Mouse (Mus musculus) spleen, postnatal 4 days (tissue): ENCODE data around the gene Pih1d1.
A peak's percentile ranks its signal among the peaks of the same experiment; 100 is the strongest.
"Not testable (repeated sequence)": the region's sequence is repeated elsewhere in the genome, so short reads cannot be mapped to it uniquely, and the experiment has no call there.

Experiments
- DNase-seq, 2 experiments: peaks; one replicate each; pipeline ENCODE4 v3.0.0; 2022; ENCODE audit warnings: low spot score in 2 of 2

Gene Pih1d1

DNA sequence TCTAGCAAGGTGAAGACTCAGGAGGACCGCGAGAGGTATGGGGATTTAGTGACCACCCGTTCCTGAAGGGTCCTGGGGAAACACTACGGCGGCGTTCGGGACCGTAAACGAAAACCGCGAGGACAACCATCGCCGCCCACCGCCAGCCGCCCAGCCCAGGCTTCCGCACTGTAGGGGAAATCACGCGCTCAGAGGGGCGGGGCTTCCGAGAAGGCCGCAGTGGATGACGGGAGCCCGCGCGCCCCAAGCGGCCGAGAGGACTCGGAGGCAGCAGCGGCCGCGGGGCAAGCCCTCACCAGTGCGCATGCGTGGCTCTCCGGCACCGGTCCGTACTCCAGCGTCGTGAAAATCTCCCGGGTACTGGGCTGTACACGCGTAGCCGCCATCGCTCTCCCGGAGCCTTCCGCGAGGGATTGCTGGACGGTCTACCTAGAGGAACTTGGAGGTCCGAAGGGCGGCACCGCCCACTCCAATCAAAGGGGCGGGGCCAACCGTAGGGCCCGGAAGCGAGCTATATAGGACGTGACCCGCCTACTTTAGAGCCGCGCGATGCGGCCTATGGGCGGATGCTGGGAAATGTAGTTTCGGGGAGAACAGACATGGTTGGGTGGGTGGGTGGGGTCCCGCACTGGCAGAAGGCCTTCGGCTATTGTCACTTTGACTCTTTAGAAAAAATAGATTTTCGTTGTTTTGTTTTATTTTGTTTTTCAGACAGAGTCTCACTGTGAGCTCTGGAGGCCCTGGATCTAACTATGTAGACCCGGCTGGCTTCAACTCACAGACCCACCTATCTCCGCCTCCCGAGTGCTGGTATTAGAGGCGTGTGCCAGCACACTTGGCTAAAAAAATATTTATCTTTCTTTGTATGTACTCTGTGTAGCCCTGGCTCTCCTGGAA, at the start of gene Pih1d1, which contains the start of gene Aldh16a1:
Gene Pih1d1 (plus strand): TSS at position 208 of the 897 bp plus-strand sequence.
Gene Aldh16a1 (minus strand): TSS at position 489 of the 897 bp plus-strand sequence.
- peak; percentile 97 to 99 for DNase-seq

DNA sequence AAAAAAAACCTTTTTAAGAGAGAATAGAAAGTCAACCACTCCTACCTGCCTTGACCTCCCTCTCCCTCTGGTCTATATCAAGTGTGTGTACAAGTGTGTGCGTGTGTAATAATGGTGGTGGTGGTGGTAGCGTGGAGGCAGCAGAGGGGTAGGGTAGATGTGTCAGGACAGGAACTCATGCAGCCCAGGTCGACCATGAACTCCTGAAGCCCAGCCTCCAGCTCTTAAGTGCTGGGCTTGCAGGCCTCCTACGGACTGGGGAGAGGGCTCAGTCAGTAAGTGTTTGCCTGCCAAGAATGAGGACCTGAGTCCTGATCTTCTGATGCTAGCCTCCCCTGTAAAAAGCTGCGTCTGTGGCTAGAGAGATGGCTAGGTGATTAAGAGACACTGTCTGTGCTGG, 49.2 kb upstream of the Pih1d1 start:
- no peak for DNase-seq

DNA sequence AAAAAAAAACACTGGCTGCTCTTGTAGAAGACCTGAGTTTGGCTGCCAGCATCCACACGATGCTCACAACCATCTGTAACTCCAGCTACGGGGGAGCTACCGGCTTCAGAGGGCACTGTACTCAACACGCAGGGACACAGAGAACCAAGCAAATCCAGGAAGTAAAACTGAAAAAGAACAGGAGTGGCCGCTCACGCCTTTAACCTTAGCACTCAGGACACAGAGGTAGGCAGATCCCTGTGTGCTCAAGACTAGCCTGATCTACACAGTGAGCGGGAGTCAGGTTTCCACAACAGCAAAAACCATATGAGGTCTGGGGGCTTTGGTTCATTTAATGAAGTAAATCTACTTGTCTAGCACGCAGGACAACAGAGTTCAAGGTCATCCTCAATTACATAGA, 48.6 kb upstream of the Pih1d1 start:
- no peak for DNase-seq

DNA sequence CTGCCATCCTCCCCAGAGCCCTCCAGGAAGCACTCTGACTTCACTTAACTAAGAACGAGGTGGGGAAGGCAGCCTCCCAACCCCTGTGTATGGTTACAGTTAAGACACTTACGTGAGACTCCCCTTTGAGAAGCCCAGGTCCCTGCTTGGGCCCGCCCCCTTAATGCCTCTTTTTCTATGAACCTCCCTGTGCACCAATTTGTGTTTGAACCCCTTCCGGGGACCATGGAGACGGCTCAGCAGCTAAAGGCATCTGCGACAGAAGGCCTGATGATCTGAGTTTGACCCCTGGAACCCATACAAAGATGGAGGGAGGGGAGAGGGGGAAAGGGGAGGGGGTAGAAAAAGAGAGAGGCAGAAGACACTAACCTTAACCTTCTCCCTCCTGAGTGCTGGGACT, 47.7 kb upstream of the Pih1d1 start:
- no peak for DNase-seq

DNA sequence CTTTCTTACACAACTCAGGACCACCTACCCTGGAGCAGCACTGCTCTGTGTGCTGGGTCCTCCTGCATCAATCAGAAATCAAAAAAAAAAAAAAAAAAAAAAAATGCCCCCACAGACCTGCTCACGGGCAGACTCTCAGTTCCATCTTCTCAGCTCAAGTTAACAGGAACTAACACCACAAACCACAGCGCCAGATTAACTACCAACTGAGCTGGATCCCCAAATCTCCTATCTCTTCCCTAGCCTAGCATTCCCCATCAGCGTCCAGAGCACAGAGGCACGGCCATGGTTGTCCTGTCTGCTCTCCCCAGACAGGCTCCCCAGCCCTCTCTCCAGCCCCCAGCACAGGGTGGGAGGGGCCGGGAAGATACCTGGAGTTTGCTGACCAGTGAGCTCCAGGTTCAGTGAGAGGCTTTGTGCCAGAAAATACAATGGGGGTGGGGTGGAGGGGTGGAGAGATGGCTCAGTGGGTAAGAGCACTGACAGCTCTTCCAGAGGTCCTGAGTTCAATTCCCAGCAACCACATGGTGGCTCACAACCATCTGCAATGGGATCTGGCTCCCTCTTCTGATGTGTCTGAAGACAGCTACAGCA, 47.0 kb upstream of the Pih1d1 start:
- no peak for DNase-seq

DNA sequence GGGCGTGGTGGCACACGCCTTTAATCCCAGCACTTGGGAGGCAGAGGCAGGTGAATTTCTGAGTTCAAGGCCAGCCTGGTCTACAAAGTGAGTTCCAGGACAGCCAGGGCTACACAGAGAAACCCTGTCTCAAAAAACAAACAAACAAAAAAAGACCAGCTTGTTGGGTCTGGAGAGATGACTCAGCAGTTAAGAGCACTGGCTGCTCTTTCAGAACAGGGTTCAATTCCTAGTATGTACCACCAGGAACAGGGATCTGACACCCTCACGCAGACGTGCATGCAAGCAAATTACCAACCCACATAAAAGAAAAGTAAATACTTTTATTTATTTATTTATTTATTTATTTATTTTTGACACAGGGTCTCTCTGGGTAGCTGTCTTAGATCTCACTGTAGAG, 44.0 kb upstream of the Pih1d1 start:
- DNase-seq: not testable (repeated sequence)

DNA sequence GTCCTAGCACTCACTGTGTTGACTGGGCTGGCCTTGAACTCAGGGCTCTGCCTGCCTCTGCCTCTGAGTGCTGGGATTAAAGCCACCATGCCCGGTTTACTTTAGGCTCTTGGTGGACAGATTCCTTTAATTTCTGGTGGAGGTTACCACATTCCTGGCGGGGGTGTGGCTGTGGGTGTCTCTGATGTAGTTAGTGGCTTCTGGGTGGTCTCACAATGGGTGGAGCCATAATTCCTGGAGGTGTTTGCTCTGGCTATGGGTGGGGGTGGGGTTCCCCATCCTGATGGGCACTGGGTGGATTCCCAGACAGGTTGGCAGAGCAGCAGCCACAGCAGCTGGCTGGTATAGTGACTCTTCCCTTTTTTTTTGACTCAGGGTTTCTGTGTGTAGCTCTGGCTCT, 42.2 kb upstream of the Pih1d1 start:
- no peak for DNase-seq

DNA sequence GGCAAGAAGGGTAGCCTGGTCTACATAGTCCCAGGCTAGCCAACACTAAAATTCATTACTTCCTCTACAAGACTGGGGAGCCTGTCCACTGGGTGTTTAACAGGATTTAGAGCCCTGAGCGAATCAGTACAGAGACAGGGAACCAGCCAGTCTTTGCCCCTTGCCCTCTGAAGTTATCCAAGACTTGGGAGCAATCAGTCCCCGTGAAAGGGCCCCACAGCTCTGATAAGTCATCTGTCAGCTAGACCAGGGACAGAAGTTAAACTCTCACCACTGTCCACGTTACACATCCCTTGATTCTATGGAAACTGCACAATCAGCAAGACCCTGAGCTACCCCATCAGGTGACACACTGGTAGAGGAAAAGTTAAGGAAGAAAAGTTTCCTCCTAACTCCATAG, 41.6 kb upstream of the Pih1d1 start:
- DNase-seq: no peak

DNA sequence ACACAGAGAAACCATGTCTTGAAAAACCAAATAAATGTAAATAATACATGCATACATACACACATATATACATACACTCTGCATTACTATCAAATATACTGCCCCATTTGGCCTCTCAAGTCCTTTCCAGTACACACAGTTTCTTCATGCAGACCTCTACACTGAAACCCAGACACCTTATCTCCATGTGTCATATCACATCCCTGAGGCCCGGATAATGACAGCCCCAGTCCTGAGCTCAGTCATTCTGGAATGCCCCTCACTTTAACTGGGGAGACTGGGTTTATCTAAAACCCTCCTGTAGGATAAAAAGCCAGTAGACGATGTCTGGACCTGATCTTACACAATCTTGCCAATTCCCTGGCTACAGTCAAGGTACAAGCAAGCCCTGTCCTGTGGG, 40.6 kb upstream of the Pih1d1 start:
- DNase-seq: no peak

DNA sequence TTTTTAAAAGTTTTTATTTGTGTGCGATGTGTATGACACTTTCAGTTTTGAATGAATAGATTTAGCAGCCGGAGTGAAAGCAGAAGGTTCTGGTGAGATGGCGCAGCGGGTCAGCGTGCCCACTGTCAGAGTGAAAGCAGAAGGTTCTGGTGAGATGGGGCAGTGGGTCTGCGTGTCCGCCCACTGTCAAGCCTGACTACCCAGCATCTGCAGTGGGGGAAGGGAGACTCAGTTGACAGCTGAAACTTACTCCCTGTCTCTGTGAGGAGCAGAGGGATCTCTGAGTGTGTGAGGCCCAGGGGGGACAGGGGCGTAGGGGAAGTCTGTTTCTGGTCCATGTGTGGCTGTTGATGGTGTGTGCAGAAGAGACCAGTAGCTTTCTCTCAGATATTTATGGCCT, 36.5 kb upstream of the Pih1d1 start:
- no peak for DNase-seq

DNA sequence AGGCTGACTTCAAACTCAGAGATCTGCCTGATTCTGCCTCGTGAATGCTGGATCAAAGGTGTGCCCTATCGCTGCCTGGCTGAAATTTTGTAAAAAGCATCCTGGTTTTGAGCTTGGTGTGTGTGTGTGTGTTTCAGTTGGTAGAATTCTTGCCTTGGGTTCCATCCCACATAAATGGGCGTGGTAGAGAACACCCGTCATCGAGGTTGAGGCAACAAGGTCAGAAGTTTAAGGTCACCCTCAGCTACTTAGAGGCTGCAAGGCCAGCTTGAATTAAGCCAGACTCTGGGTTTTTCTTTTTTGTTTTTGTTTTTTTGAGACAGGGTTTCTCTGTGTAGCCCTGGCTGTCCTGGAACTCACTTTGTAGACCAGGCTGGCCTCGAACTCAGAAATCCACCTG, 35.8 kb upstream of the Pih1d1 start:
- DNase-seq: no peak

DNA sequence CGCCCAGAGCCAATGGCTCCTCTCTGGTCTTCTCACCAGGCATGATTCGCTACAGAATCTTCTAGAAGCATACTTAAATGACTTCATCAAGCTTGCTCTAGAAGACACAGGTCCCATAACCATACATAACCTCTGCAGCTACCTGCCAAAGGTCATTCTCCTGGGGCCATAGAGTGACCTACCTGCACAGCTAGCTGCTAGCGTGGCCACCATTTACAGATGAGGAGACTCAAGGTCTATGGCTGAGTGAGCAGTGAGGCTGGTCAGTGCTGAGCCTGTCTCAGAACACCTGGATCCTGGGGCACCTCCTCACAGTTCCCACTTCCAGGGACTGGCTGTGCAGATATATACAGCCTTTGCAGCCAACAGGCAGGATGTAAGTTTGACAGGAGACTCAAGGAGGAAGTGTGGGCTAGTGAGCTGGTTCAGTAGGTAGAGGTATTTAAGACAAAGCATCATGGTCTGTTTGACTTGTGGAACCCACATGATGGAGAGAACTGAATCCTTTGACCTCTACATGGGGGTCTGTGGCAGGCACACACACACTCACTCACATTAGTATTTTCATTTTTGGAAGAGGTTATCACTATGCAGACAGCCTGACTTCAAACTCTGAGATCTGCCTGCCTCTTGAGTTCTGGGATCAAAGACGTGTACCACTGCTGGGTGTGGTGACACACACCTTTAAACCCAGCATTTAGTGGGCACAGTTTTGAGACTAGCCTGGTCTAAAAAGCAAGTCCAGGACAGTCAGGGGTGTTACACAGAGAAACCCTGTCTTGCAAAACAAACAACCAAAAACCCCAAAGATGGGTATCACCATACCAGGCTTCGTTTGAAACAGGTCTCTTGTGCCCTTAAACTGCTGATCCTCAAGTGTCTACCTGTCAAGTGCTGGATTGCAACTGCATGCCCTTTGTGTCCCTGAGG, 34.1 kb upstream of the Pih1d1 start:
- no peak for DNase-seq

DNA sequence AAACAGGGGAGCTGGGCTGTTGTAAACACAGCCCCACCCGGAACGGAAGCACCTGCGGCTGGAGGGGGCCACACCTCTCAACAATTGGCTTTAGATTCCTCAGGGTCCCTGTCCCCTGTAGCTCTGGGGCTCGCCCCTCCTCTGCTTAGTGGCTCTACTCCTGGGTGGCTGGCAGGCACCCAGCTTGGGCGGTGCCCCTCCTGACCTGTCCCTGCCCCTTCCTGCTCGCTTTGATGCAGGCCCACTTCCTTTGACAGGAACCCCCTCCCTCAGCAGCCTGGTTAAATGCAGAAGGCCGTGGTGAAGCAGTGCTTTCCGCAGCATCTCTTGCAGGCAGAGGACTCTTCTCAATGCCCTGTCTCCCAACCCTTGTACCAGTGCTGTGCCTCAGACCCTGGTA, 32.7 kb upstream of the Pih1d1 start:
- DNase-seq: peak; percentile 70 to 80

DNA sequence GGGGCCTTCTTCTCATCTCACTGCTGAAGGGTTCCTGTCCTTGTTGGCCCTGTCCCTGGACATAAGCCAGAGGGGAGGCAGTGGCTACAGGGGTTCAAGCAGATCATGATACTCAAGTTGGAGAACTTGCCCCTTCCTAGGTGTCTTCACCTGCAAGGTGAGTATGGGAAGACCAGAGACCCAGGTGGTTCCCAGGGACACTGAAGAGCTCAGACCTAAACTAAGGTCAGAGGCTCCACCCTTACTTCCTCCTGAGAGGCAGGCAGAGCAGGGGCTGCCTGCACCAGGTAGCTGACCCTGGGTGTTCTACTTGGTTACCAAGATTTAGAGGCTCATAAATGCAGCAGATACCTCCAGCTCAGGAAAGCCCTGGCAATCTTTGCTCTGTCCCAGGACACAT, 32.1 kb upstream of the Pih1d1 start:
- DNase-seq: no peak

DNA sequence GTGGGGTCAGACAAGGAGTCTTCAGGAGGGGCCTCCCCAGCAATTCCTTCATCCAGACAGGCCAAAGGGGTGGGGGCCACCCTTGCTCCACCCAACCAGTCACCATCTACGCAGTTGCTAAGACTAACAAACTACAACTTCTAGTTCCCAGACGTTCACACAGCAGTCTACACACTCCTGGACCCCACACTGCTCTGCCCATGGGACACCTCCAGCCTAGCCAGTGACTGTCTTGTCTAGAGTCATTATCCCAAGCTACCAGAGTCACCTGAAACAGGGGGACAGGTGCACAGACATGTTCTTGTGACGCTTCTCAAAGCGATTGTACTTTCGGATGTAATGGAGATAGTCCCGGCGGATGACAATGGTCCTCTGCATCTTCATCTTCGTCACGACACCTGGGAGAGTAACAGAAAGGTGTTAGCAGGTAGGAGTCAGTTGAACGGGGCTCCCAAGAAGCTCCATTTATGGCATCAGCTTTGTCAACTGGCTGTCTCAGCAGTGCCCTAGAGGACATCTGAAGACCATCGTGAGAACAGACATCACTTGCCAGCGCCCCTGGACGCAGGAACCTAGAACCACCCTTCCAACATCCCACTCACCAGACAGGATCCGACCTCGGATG, 31.4 kb upstream of the Pih1d1 start:
- DNase-seq: no peak

DNA sequence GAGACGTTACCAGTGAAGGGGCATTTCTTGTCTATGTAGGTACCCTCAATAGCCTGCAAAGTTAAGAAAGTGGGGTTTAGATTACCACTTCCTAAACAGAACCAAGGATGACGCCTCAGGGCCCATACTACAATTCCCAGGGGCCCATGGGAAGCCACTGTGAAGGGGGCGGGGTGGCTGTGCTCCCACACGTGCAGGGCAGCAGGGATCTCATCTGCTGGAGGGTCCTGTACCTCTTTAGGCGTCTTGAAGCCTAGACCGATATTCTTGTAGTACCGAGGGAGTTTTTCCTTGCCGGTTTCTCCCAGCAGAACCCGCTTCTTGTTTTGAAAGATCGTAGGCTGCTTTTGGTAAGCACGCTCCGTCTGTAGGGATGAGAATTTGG, 30.9 kb upstream of the Pih1d1 start:
- DNase-seq: peak in 1 of 2 experiments; percentile 58

DNA sequence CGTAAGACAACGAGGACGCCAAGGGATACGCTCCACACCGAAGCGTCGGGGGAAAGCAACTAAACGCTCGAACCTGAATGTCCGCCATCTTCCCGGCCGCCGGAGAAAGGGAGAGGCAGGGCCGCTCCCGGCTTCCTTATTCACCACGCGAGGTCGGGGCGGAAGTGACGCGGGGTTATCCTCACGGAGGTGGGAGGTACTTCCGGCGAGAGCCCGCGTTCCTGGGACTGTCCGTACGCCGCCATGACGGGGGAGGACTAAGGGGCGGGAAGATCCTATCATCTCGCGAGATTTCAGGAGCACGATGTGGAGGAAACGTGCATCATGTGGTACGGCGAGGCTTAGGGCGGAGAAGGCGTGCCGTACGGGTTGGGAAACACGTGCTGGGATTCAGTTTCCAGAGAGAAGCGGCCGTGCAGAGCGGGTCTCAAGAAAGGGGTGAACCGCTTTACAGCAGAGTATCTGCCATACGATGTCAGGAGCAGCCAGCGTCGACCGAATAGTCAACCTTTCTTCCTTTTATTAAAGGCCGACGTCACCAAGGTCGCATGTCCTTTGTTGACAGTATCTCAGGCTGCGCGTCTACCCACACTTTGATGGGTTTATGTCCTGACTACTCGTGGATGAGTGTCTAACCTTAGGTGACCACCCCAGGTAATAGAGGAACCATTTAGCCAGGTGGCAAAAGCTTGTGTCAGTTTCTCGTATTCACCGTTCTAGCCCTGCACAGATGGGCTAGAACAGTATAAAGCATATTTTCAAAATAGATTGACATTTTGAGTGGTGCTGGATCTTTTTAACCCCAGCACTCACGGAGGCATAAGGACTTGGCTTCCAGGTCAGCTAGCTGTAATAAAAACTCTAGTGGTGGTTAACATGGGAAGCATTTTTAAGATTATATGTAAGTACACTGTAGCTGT, 29.6 kb upstream of the Pih1d1 start, which contains the start of gene Rps11:
Gene Rps11 (minus strand): TSS at position 216 of the 920 bp plus-strand sequence.
- DNase-seq: peak; percentile 97 to 98

DNA sequence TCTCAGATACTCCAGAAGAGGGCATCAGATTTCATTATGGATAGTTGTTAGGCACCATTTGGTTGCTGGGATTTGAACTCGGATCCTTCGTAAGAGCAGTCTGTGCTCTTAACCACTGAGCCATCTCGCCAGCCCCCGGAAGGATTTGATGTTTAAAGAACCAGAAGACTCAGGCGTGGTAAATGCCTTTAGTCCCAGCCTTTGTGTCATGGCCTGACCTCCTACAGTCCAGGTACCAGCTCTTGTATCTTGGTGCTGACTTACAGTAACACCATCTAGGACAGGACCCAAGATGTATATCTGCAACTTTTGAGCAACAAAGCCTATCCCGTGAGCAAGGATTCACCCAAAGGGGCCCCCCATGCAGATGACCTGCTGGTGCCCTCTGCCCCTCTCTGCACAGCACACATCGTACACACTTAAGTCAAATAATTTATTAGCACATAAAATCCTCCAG, 28.9 kb upstream of the Pih1d1 start:
- peak in 1 of 2 experiments; percentile 58 for DNase-seq

DNA sequence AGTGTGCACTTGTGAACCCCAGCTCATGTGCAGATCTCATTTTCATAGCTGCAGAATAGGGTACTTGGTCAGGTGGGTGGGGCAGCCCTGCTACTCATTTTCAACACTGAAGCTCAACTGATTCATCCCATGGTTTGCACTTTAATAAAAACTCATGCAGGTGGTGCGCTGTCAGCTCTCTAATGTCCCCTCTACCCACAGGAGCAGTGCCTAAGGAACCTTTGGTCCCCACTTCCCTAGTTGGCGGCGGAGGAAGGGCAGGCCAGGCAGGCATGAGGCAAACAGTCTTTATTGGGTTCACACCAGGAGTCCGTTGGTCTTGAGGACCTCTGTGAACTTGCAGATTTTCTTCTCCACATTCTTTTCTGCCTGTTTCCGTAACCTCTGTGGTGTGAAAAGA, 28.5 kb upstream of the Pih1d1 start:
- DNase-seq: peak in 1 of 2 experiments; percentile 60

DNA sequence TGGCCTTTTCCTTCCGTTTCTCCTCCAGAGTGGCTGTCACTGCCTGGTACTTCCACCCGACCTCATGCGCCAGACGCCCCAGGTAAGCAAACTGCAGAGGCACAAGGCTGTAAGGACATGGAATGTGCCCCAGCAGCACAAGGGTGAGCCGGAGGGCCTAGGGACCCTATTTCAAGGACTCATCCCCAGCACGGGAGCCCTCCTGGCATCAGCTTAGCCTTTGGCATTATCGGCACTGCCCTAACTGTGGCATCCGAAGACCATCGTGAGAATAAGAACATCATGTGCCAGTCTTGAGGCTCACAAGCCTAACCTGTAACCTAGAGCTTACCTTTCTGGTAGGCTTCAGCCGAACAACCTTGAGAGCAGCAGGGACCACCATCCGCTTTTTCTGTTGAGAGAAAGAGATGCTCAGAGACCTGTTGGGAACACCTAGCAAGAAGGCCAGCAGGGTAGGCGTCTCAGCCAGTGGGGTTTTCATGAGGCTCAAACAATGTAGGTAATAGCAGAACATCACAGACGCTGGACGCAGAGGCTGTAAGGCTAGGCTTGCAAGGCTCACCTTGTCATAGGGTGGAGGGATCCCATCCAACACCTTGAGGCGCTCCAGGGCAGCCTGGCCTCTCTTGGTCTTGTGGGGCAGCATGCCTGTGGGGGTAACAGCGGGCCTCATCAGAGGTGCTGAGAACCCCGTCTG, 27.8 kb upstream of the Pih1d1 start:
- peak in 1 of 2 experiments; percentile 67 for DNase-seq
